Mouse (Mus musculus) CH12.LX (cell line): ENCODE measurements at regions not wholly inside any gene's neighbourhood (a gene's known extent, or its start where the extent isn't known, plus 50 kb on each side); places are given as distances from the start of the nearest gene placed in this dataset.

Experiments
- CHD1 ChIP-seq: IDR thresholded peaks from 2 replicates; pipeline ENCODE4 v1.6.1; 2012; ENCODE audit warnings: low read depth, low read length, improper control_type of control experiment, inconsistent platforms
- CTCF ChIP-seq, 2 experiments: IDR thresholded peaks in 1 of 2; conservative IDR thresholded peaks in 1 of 2; 2 replicates each; pipeline ENCODE4 v1.5.1; 2011 to 2012; ENCODE audit warnings: low read depth in 2 of 2, low read length in 2 of 2, improper control_type of control experiment in 1 of 2, inconsistent platforms in 1 of 2, mild to moderate bottlenecking in 1 of 2, moderate library complexity in 1 of 2
- ELF1 ChIP-seq: IDR thresholded peaks from 2 replicates; pipeline ENCODE4 v1.6.1; 2014; ENCODE audit warnings: low read depth, mild to moderate bottlenecking, inconsistent platforms, low read length, improper control_type of control experiment
- EP300 ChIP-seq: IDR thresholded peaks from 2 replicates; pipeline ENCODE4 v1.6.1; 2011; ENCODE audit warnings: low read length, improper control_type of control experiment
- HCFC1 ChIP-seq: IDR thresholded peaks from 2 replicates; pipeline ENCODE4 v1.6.1; 2012; ENCODE audit warnings: low read depth, mild to moderate bottlenecking, inconsistent platforms, low read length, improper control_type of control experiment
- POLR2A ChIP-seq: IDR thresholded peaks from 2 replicates; pipeline ENCODE4 v1.6.1; 2011; ENCODE audit warnings: low read depth, mild to moderate bottlenecking, improper control_type of control experiment, low read length
- SIN3A ChIP-seq: IDR thresholded peaks from 2 replicates; pipeline ENCODE4 v1.6.1; 2012; ENCODE audit warnings: low read length, improper control_type of control experiment, inconsistent platforms
- UBTF ChIP-seq: IDR thresholded peaks from 2 replicates; pipeline ENCODE4 v1.6.1; 2012; ENCODE audit warnings: low read depth, mild to moderate bottlenecking, inconsistent platforms, low read length, improper control_type of control experiment, moderate library complexity
- ZNF384 ChIP-seq: IDR thresholded peaks from 2 replicates; pipeline ENCODE4 v1.6.1; 2012; ENCODE audit warnings: low read depth, low read length, improper control_type of control experiment, inconsistent platforms

DNA sequence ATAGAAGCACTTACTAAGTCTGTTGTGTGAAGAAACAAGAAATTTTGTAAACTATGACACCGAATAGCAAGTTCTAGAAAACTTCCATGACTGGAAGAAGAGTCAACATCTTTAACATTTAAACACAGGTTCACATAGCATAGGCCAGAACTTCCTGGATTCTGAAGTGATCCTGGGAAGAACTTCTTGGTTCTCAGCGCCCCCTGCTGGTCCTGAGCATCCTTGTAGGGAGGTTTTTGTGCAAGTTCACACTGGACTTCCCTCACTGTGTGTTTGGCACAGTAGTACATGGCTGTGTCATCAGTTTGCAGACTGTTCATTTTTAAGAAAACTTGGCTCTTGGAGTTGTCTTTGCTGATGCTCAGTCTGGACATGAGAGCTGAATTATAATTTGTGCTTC, 335.1 kb downstream of the Adam6a start:
- TF ChIP-seq CTCF (conservative IDR thresholded peaks at IDR 0.05 in 1 of 2, IDR thresholded peaks at IDR 0.05 in 1 of 2; ENCODE audit: low read depth in 2 of 2, low read length in 2 of 2) (peak; percentile 25 to 57; a peak in 3 of 4 replicates), CHD1 (no peak), SIN3A (no peak), ELF1 (0 out of 2 replicates have a peak, but pooled peaks have one; percentile 12), HCFC1 (no peak), POLR2A (no peak), UBTF (no peak), ZNF384 (no peak), EP300 (no peak)
